Mouse (Mus musculus) kidney, embryonic 14.5 days (tissue): ENCODE results near the gene Elovl2. TPM values are rescaled to one million over a fixed set of nuclear protein-coding genes. Genes with fewer than 3 reads are reported as not detected.
"Not testable (repeated sequence)": the region's sequence is repeated elsewhere in the genome, so short reads cannot be mapped to it uniquely, and the experiment has no call there.

Source experiments
- ATAC-seq: fragments of 200-750 bp; cut with Nextera tagmentation; 2 replicates; pipeline ENCODE4 v1.8.0; 2017; ENCODE audit warnings: moderate number of reproducible peaks, mild to moderate bottlenecking, moderate TSS enrichment, moderate library complexity; ENCODE audit not compliant: low FRiP score, low TSS enrichment
- H3K27ac ChIP-seq: fragments of 300-500 bp; sonication (generic); 2 replicates; pipeline ENCODE4 v1.5.1; 2014; ENCODE audit warnings: low read depth, mild to moderate bottlenecking, low read length, moderate library complexity, mixed read lengths
- H3K27me3 ChIP-seq: fragments of 300-500 bp; sonication (generic); 2 replicates; pipeline ENCODE4 v1.6.1; 2014; ENCODE audit warnings: mild to moderate bottlenecking, low read length; ENCODE audit not compliant: control insufficient read depth, insufficient read depth
- H3K36me3 ChIP-seq: fragments of 300-500 bp; sonication (generic); 2 replicates; pipeline ENCODE4 v1.6.1; 2014; ENCODE audit warnings: low read length, mixed read lengths; ENCODE audit not compliant: control insufficient read depth, insufficient read depth
- H3K4me1 ChIP-seq: fragments of 300-500 bp; sonication (generic); 2 replicates; pipeline ENCODE4 v1.6.1; 2014; ENCODE audit warnings: low read length, mixed read lengths; ENCODE audit not compliant: control insufficient read depth, insufficient read depth
- H3K4me2 ChIP-seq: fragments of 300-500 bp; sonication (generic); replicated peaks from 2 replicates; pipeline ENCODE4 v1.6.1; 2014; ENCODE audit warnings: low read depth, mild to moderate bottlenecking, low read length
- H3K4me3 ChIP-seq: fragments of 300-500 bp; sonication (generic); 2 replicates; pipeline ENCODE4 v1.5.1; 2014; ENCODE audit warnings: mild to moderate bottlenecking, low read length
- H3K9ac ChIP-seq: fragments of 300-500 bp; sonication (generic); 2 replicates; pipeline ENCODE4 v1.6.1; 2014; ENCODE audit warnings: low read depth, mild to moderate bottlenecking, low read length, moderate library complexity
- H3K9me3 ChIP-seq: fragments of 300-500 bp; sonication (generic); 2 replicates; pipeline ENCODE4 v1.6.1; 2016; ENCODE audit warnings: low read length; ENCODE audit not compliant: control insufficient read depth
- WGBS: fragments of 180-500 bp; shearing (Covaris S2); extraction: QIAGEN DNeasy Blood & Tissue Kit; methylation state at CpG from one replicate; pipeline ENCODE4 v1.1.7; 2014; 5-methylcytosine and 5-hydroxymethylcytosine counted together
- polyA plus RNA-seq: library from polyadenylated mRNA; unstranded; fragments of >200 nt; fragmentation: Nextera tagmentation; extraction: Ambion mirVana; gene quantifications from 2 replicates; pipeline ENCODE4 v1.2.1, GENCODE M21; 2014

Elovl2 gene
- polyA plus RNA-seq, 1 experiment from 2014 or later = 13.2 TPM

- peaks cover 20% of the 10 kb centered on the region for H3K9me3 ChIP-seq
- no peak overlapping the region for H3K9ac ChIP-seq
- no peak overlapping the region for H3K27ac ChIP-seq
- no peak overlapping the region for H3K4me2 ChIP-seq
- no peak overlapping the region for H3K4me3 ChIP-seq
- H3K36me3 ChIP-seq = no peaks in the 10 kb centered on the region
- WGBS = 72% methylated on average over 5 of the region's 5 CpGs
- no peaks in the 10 kb centered on the region for H3K27me3 ChIP-seq
- H3K4me1 ChIP-seq = no peaks in the 10 kb centered on the region
- no peak for ATAC-seq
Observed at GRCm38 (mm10) chr13:41226513-41226912, 6.3 kb upstream of the Elovl2 start.

- ATAC-seq = peak; percentile 20
- Histone ChIP-seq H3K4me3 (peak overlapping the region; percentile 60), H3K27me3 (no peaks in the 10 kb centered on the region), H3K4me1 (0 out of 2 replicates have a peak, but pooled peaks cover 3% of the 10 kb centered on the region), H3K27ac (no peak overlapping the region; the same call in 1 of the 2 replicates), H3K9me3 (peaks cover 31% of the 10 kb centered on the region), H3K36me3 (no peaks in the 10 kb centered on the region), H3K9ac (peak overlapping the region; percentile 62), H3K4me2 (peak overlapping the region; percentile 65)
- WGBS = 1% methylated on average over 32 of the region's 39 CpGs
Observed at GRCm38 (mm10) chr13:41219687-41220303, 410 bp downstream of the Elovl2 start.

- H3K4me3 ChIP-seq = no peak overlapping the region; the same call in 1 of the 2 replicates
- H3K9me3 ChIP-seq = peaks cover 31% of the 10 kb centered on the region
- H3K4me2 ChIP-seq = no peak overlapping the region
- no peak overlapping the region for H3K27ac ChIP-seq
- 0 out of 2 replicates have a peak, but pooled peaks cover 3% of the 10 kb centered on the region for H3K4me1 ChIP-seq
- H3K27me3 ChIP-seq = no peaks in the 10 kb centered on the region
- no peaks in the 10 kb centered on the region for H3K36me3 ChIP-seq
- WGBS = 30% methylated on average over 1 of the region's 1 CpGs
- no peak for ATAC-seq
- H3K9ac ChIP-seq = no peak overlapping the region
Observed at GRCm38 (mm10) chr13:41219056-41219455, 1.1 kb downstream of the Elovl2 start.

- 82% methylated on average over 3 of the region's 3 CpGs for WGBS
- no peak overlapping the region for H3K4me2 ChIP-seq
- ATAC-seq = no peak
- 0 out of 2 replicates have a peak, but pooled peaks cover 3% of the 10 kb centered on the region for H3K4me1 ChIP-seq
- H3K9me3 ChIP-seq = peaks cover 8% of the 10 kb centered on the region; the same call in 1 of the 2 replicates
- H3K27ac ChIP-seq = no peak overlapping the region
- H3K4me3 ChIP-seq = no peak overlapping the region
- no peak overlapping the region for H3K9ac ChIP-seq
- H3K36me3 ChIP-seq = no peaks in the 10 kb centered on the region
- H3K27me3 ChIP-seq = no peaks in the 10 kb centered on the region
Observed at GRCm38 (mm10) chr13:41216236-41216635, 4.0 kb downstream of the Elovl2 start.

- ATAC-seq = no peak
- Histone ChIP-seq H3K9ac (no peak overlapping the region), H3K27ac (no peak overlapping the region), H3K9me3 (peaks cover 2% of the 10 kb centered on the region; the same call in 1 of the 2 replicates), H3K4me3 (no peak overlapping the region), H3K4me1 (0 out of 2 replicates have a peak, but pooled peaks cover 3% of the 10 kb centered on the region), H3K4me2 (no peak overlapping the region), H3K27me3 (no peaks in the 10 kb centered on the region), H3K36me3 (no peaks in the 10 kb centered on the region)
- WGBS = 75% methylated on average over 6 of the region's 6 CpGs
Observed at GRCm38 (mm10) chr13:41215669-41216068, 4.5 kb downstream of the Elovl2 start.

GRCm38 (mm10) chr13:41212558-41213322 lies 7.5 kb downstream of the Elovl2 start:
- H3K9ac ChIP-seq = no peak overlapping the region
- H3K4me3 ChIP-seq = no peak overlapping the region
- ATAC-seq = no peak
- no peaks in the 10 kb centered on the region for H3K27me3 ChIP-seq
- H3K4me2 ChIP-seq = no peak overlapping the region
- no peaks in the 10 kb centered on the region for H3K36me3 ChIP-seq
- WGBS = 61% methylated on average over 6 of the region's 6 CpGs
- H3K4me1 ChIP-seq = no peaks in the 10 kb centered on the region
- no peaks in the 10 kb centered on the region for H3K9me3 ChIP-seq
- no peak overlapping the region for H3K27ac ChIP-seq

GRCm38 (mm10) chr13:41211276-41211675 lies 8.9 kb downstream of the Elovl2 start:
- no peak overlapping the region for H3K9ac ChIP-seq
- H3K9me3 ChIP-seq = no peaks in the 10 kb centered on the region
- H3K4me1 ChIP-seq = no peaks in the 10 kb centered on the region
- H3K4me3 ChIP-seq = no peak overlapping the region
- no peak for ATAC-seq
- H3K4me2 ChIP-seq = no peak overlapping the region
- H3K27me3 ChIP-seq = no peaks in the 10 kb centered on the region
- H3K36me3 ChIP-seq = no peaks in the 10 kb centered on the region
- no peak overlapping the region for H3K27ac ChIP-seq
- WGBS = 82% methylated on average over 4 of the region's 4 CpGs

GRCm38 (mm10) chr13:41206241-41206640 lies 14.0 kb downstream of the Elovl2 start:
- Histone ChIP-seq H3K27me3 (no peaks in the 10 kb centered on the region), H3K4me3 (no peak overlapping the region), H3K27ac (no peak overlapping the region), H3K4me1 (no peaks in the 10 kb centered on the region), H3K9ac (no peak overlapping the region), H3K4me2 (no peak overlapping the region), H3K36me3 (no peaks in the 10 kb centered on the region), H3K9me3 (no peaks in the 10 kb centered on the region)
- no peak for ATAC-seq
- 88% methylated on average over 5 of the region's 5 CpGs for WGBS

- not testable (repeated sequence) for H3K27me3 ChIP-seq, H3K9me3 ChIP-seq, H3K9ac ChIP-seq, H3K4me1 ChIP-seq, H3K4me2 ChIP-seq, H3K36me3 ChIP-seq, ATAC-seq, H3K27ac ChIP-seq, H3K4me3 ChIP-seq
Observed at GRCm38 (mm10) chr13:41205568-41205967, 14.6 kb downstream of the Elovl2 start.
